Mouse (Mus musculus) lung, embryonic 14.5 days (tissue): ENCODE measurements at regions not wholly inside any gene's neighbourhood (a gene's known extent, or its start where the extent isn't known, plus 50 kb on each side); places are given as distances from the start of the nearest gene placed in this dataset.

Experiments
- ATAC-seq: fragments of 200-750 bp; cut with Nextera tagmentation; 2 replicates; pipeline ENCODE4 v1.8.0; 2017; ENCODE audit warnings: mild to moderate bottlenecking, moderate TSS enrichment, moderate library complexity; ENCODE audit not compliant: insufficient read depth
- DNase-seq: peaks from one replicate; pipeline ENCODE4 v3.0.0-alpha.2; 2015
- H3K27ac ChIP-seq: fragments of 300-500 bp; sonication (generic); 2 replicates; pipeline ENCODE4 v1.5.1; 2014; ENCODE audit warnings: low read depth, mild to moderate bottlenecking, moderate library complexity
- H3K27me3 ChIP-seq: fragments of 300-500 bp; sonication (generic); 2 replicates; pipeline ENCODE4 v1.6.1; 2014; ENCODE audit warnings: low read length, control low read depth; ENCODE audit not compliant: insufficient read depth
- H3K36me3 ChIP-seq: fragments of 300-500 bp; sonication (generic); 2 replicates; pipeline ENCODE4 v1.6.1; 2014; ENCODE audit warnings: control low read depth; ENCODE audit not compliant: insufficient read depth
- H3K4me1 ChIP-seq: fragments of 300-500 bp; sonication (generic); 2 replicates; pipeline ENCODE4 v1.6.1; 2014; ENCODE audit warnings: antibody characterized with exemption, control low read depth; ENCODE audit not compliant: insufficient read depth
- H3K4me2 ChIP-seq: fragments of 300-500 bp; sonication (generic); 2 replicates; pipeline ENCODE4 v1.6.1; 2014; ENCODE audit warnings: mild to moderate bottlenecking
- H3K4me3 ChIP-seq: fragments of 300-500 bp; sonication (generic); 2 replicates; pipeline ENCODE4 v1.5.1; 2014; ENCODE audit warnings: low read depth, low read length
- H3K9ac ChIP-seq: fragments of 300-500 bp; sonication (generic); 2 replicates; pipeline ENCODE4 v1.6.1; 2014
- H3K9me3 ChIP-seq: fragments of 300-500 bp; sonication (generic); 2 replicates; pipeline ENCODE4 v1.6.1; 2016; ENCODE audit warnings: low read depth, low read length, control low read depth
- CTCF ChIP-seq: IDR thresholded peaks from 2 replicates; pipeline ENCODE4 v1.5.1; 2016; ENCODE audit warnings: antibody characterized with exemption, low read depth
- WGBS: fragments of 180-500 bp; shearing (Covaris S2); extraction: QIAGEN DNeasy Blood & Tissue Kit; methylation state at CpG from one replicate; pipeline ENCODE4 v1.1.7; 2014; 5-methylcytosine and 5-hydroxymethylcytosine counted together

GRCm38 (mm10) chr16:30145465-30146207 is 81.5 kb downstream of the Hes1 start:
- peak; percentile 65 for DNase-seq
- no peaks in the 10 kb centered on the region for H3K9me3 ChIP-seq
- 0 out of 2 replicates have a peak, but pooled peaks cover 4% of the 10 kb centered on the region for H3K4me1 ChIP-seq
- H3K27ac ChIP-seq: peak overlapping the region; percentile 79
- TF ChIP-seq CTCF: no peak
- peak; percentile 70 for ATAC-seq
- H3K36me3 ChIP-seq: no peaks in the 10 kb centered on the region
- H3K9ac ChIP-seq: 0 out of 2 replicates have a peak overlapping the region, but pooled peaks have one; percentile 17
- 12% methylated on average over 16 of the region's 16 CpGs for WGBS
- peak overlapping the region; percentile 18; the same call in 1 of the 2 replicates for H3K4me3 ChIP-seq
- no peaks in the 10 kb centered on the region for H3K27me3 ChIP-seq
- H3K4me2 ChIP-seq: peak overlapping the region; percentile 59

- 0 out of 2 replicates have a peak, but pooled peaks cover 4% of the 10 kb centered on the region for H3K4me1 ChIP-seq
- H3K4me2 ChIP-seq: no peak overlapping the region
- H3K36me3 ChIP-seq: no peaks in the 10 kb centered on the region
- DNase-seq (no peak), ATAC-seq (no peak)
- TF ChIP-seq CTCF: no peak
- H3K4me3 ChIP-seq: no peak overlapping the region
- no peaks in the 10 kb centered on the region for H3K27me3 ChIP-seq
- H3K9ac ChIP-seq: no peak overlapping the region
- no peak overlapping the region; the same call in 1 of the 2 replicates for H3K27ac ChIP-seq
- WGBS: 59% methylated on average over 1 of the region's 1 CpGs
- H3K9me3 ChIP-seq: no peaks in the 10 kb centered on the region
Observed at GRCm38 (mm10) chr16:30146208-30146525, 82.0 kb downstream of the Hes1 start.

- Histone ChIP-seq H3K4me3 (no peak overlapping the region), H3K9ac (no peak overlapping the region), H3K4me2 (no peak overlapping the region), H3K27ac (no peak overlapping the region), H3K4me1 (0 out of 2 replicates have a peak, but pooled peaks cover 4% of the 10 kb centered on the region), H3K9me3 (no peaks in the 10 kb centered on the region), H3K27me3 (no peaks in the 10 kb centered on the region), H3K36me3 (no peaks in the 10 kb centered on the region)
- ATAC-seq (no peak), DNase-seq (no peak)
- TF ChIP-seq CTCF: no peak
- 81% methylated on average over 4 of the region's 4 CpGs for WGBS
Observed at GRCm38 (mm10) chr16:30147296-30147695, 83.1 kb downstream of the Hes1 start.

- H3K4me2 ChIP-seq: no peak overlapping the region
- no peak overlapping the region for H3K9ac ChIP-seq
- DNase-seq: no peak
- WGBS: 66% methylated on average over 3 of the region's 3 CpGs
- no peak overlapping the region for H3K27ac ChIP-seq
- H3K4me1 ChIP-seq: peaks cover 3% of the 10 kb centered on the region; the same call in 1 of the 2 replicates
- no peak for TF ChIP-seq CTCF
- no peak overlapping the region for H3K4me3 ChIP-seq
- H3K9me3 ChIP-seq: no peaks in the 10 kb centered on the region
- no peaks in the 10 kb centered on the region for H3K27me3 ChIP-seq
- ATAC-seq: no peak
- H3K36me3 ChIP-seq: no peaks in the 10 kb centered on the region
Observed at GRCm38 (mm10) chr16:30151104-30151503, 86.9 kb downstream of the Hes1 start.

- no peaks in the 10 kb centered on the region for H3K36me3 ChIP-seq
- TF ChIP-seq CTCF: no peak
- ATAC-seq: no peak
- H3K4me3 ChIP-seq: no peak overlapping the region
- no peak overlapping the region for H3K4me2 ChIP-seq
- no peaks in the 10 kb centered on the region for H3K27me3 ChIP-seq
- no peak for DNase-seq
- WGBS: 16% methylated on average over 6 of the region's 6 CpGs
- peaks cover 7% of the 10 kb centered on the region; the same call in 1 of the 2 replicates for H3K4me1 ChIP-seq
- no peaks in the 10 kb centered on the region for H3K9me3 ChIP-seq
- peak overlapping the region; percentile 18; the same call in 1 of the 2 replicates for H3K27ac ChIP-seq
- H3K9ac ChIP-seq: no peak overlapping the region
Observed at GRCm38 (mm10) chr16:30155070-30155469, 90.9 kb downstream of the Hes1 start.

GRCm38 (mm10) chr16:30155486-30156246 is 91.5 kb downstream of the Hes1 start:
- TF ChIP-seq CTCF: no peak
- Histone ChIP-seq H3K27me3 (no peaks in the 10 kb centered on the region), H3K4me1 (peaks cover 10% of the 10 kb centered on the region; the same call in 1 of the 2 replicates), H3K4me2 (no peak overlapping the region), H3K9ac (no peak overlapping the region), H3K9me3 (no peaks in the 10 kb centered on the region), H3K27ac (no peak overlapping the region), H3K4me3 (no peak overlapping the region), H3K36me3 (no peaks in the 10 kb centered on the region)
- DNase-seq (peak; percentile 65), ATAC-seq (peak; percentile 46; the same call in 1 of the 2 replicates)
- WGBS: 18% methylated on average over 6 of the region's 6 CpGs

GRCm38 (mm10) chr16:30158184-30158583 is 94.0 kb downstream of the Hes1 start:
- DNase-seq (no peak), ATAC-seq (no peak)
- TF ChIP-seq CTCF: no peak
- Histone ChIP-seq H3K4me2 (no peak overlapping the region), H3K27me3 (no peaks in the 10 kb centered on the region), H3K27ac (no peak overlapping the region), H3K4me3 (no peak overlapping the region), H3K9ac (no peak overlapping the region), H3K36me3 (no peaks in the 10 kb centered on the region), H3K4me1 (peaks cover 15% of the 10 kb centered on the region; the same call in 1 of the 2 replicates), H3K9me3 (no peaks in the 10 kb centered on the region)
- 91% methylated on average over 9 of the region's 9 CpGs for WGBS
